Mouse (Mus musculus) G1E (cell line): Measurements from ENCODE around the gene Mecom. TPM values are rescaled to one million over a fixed set of nuclear protein-coding genes. Genes with fewer than 3 reads are reported as not detected.

ENCODE experiments used
- ATAC-seq: 2 replicates; pipeline ENCODE4 v1.8.0; 2016; ENCODE audit warnings: mild to moderate bottlenecking; ENCODE audit not compliant: insufficient number of reproducible peaks, poor library complexity, low FRiP score, severe bottlenecking; ENCODE audit errors: extremely low read depth
- DNase-seq: peaks from one replicate; pipeline ENCODE4 v3.0.0; 2012; ENCODE audit warnings: low spot score
- H3K27me3 ChIP-seq: 2 replicates; pipeline ENCODE4 v1.6.1; 2012; ENCODE audit warnings: mild to moderate bottlenecking, low read length, inconsistent platforms; ENCODE audit not compliant: insufficient read depth
- H3K36me3 ChIP-seq: replicated peaks from 2 replicates; pipeline ENCODE3; 2012; ENCODE audit warnings: mild to moderate bottlenecking, inconsistent platforms
- H3K4me1 ChIP-seq: 2 replicates; pipeline ENCODE4 v1.6.1; 2012; ENCODE audit warnings: low read depth, low read length, inconsistent platforms, mixed read lengths; ENCODE audit not compliant: insufficient read depth
- H3K4me3 ChIP-seq: 2 replicates; pipeline ENCODE4 v1.5.1; 2012; ENCODE audit warnings: low read depth, mild to moderate bottlenecking, inconsistent platforms, low read length, moderate library complexity, mixed read lengths
- H3K9me3 ChIP-seq: replicated peaks from 2 replicates; pipeline ENCODE4 v1.6.1; 2012; ENCODE audit warnings: inconsistent platforms
- CTCF ChIP-seq: IDR thresholded peaks from 2 replicates; pipeline ENCODE4 v1.5.1; 2012; ENCODE audit warnings: low read depth, low read length, inconsistent platforms, mixed read lengths
- GATA1 ChIP-seq: IDR thresholded peaks from 2 replicates; pipeline ENCODE4 v1.6.1; 2012; ENCODE audit warnings: borderline replicate concordance, low read length, inconsistent platforms, mixed read lengths
- GATA2 ChIP-seq: IDR thresholded peaks from 2 replicates; pipeline ENCODE4 v1.6.1; 2012; ENCODE audit warnings: low read depth, low read length, inconsistent platforms, borderline replicate concordance
- POLR2AphosphoS5 ChIP-seq: IDR thresholded peaks from 2 replicates; pipeline ENCODE4 v1.6.1; 2012; ENCODE audit warnings: low read depth, low read length, inconsistent platforms; ENCODE audit not compliant: insufficient replicate concordance
- TAL1 ChIP-seq: conservative IDR thresholded peaks from 2 replicates; pipeline ENCODE4 v1.6.1; 2012; ENCODE audit warnings: low read depth, low read length, inconsistent platforms, mixed read lengths
- polyA plus RNA-seq: library from polyadenylated mRNA; stranded (reverse); fragments of >175 nt; gene quantifications from 2 replicates; pipeline ENCODE4 v1.2.3, GENCODE M21; 2012
- total RNA-seq, 2 experiments: library from RNA; stranded (forward) in 1 of 2; stranded (reverse) in 1 of 2; fragments of 200-1000 nt in 1 of 2; fragments of >200 nt in 1 of 2; fragmentation: Nextera tagmentation in 1 of 2; gene quantifications; 2 replicates each; pipeline ENCODE4 v1.2.3; 2014 to 2017

Gene Mecom
- total and polyA plus RNA-seq, 3 experiments, result 0.05 TPM; not detected in 2

DNA sequence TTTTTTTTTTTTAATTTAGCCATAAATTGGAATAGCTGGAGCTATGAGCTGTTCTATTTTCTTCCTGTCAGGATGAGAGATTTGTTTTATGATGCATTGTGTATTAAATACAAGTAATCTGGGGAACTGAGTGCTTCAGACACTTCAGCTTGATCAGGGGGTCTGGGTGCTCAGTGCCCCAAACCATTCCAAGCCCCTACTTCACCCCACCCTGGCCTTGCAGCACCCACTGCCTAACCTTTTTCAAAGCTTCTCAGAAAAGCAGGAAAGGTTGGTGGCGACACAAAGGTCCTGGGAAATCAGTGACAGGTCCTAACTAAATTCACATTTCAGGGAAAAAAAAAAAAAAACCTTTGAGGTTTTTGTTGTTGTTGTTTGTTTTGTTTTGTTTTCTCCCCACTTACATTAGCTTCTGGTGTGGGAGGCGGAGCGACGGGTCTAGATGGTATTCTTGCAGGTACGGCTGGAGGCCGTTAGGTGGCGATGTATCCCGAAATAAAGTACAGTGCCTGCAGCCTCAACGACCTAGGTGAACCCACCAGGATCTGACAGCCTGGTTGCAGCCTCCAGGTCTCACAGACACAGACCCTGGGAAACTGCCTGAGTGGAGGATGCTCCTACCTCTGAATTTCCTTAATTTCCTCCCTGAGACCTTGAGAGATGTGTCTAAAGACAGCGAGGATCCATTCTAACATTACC is 532.7 kb downstream of the Mecom start:
- H3K4me3 ChIP-seq, result no peak overlapping the region
- no peaks in the 10 kb centered on the region for H3K27me3 ChIP-seq
- H3K4me1 ChIP-seq, result no peaks in the 10 kb centered on the region
- DNase-seq, result no peak
- no peak for ATAC-seq
- no peak for TF ChIP-seq CTCF
- TF ChIP-seq TAL1, result no peak
- no peak for TF ChIP-seq GATA2
- TF ChIP-seq POLR2AphosphoS5, result no peak
- no peak for TF ChIP-seq GATA1
- H3K36me3 ChIP-seq, result no peaks in the 10 kb centered on the region
- peaks cover 9% of the 10 kb centered on the region for H3K9me3 ChIP-seq

GRCm38 (mm10) chr3:30014279-30014678 is 533.5 kb downstream of the Mecom start:
- Histone ChIP-seq H3K36me3 (no peaks in the 10 kb centered on the region), H3K9me3 (peaks cover 7% of the 10 kb centered on the region), H3K4me1 (no peaks in the 10 kb centered on the region), H3K27me3 (no peaks in the 10 kb centered on the region), H3K4me3 (no peak overlapping the region)
- no peak for DNase-seq
- TF ChIP-seq CTCF (no peak), GATA1 (no peak), POLR2AphosphoS5 (no peak), GATA2 (no peak), TAL1 (no peak)
- ATAC-seq, result no peak

GRCm38 (mm10) chr3:30013416-30013815 is 534.4 kb downstream of the Mecom start:
- TF ChIP-seq GATA1 (no peak), TAL1 (no peak), POLR2AphosphoS5 (no peak), CTCF (no peak), GATA2 (no peak)
- H3K4me3 ChIP-seq, result no peak overlapping the region

DNA sequence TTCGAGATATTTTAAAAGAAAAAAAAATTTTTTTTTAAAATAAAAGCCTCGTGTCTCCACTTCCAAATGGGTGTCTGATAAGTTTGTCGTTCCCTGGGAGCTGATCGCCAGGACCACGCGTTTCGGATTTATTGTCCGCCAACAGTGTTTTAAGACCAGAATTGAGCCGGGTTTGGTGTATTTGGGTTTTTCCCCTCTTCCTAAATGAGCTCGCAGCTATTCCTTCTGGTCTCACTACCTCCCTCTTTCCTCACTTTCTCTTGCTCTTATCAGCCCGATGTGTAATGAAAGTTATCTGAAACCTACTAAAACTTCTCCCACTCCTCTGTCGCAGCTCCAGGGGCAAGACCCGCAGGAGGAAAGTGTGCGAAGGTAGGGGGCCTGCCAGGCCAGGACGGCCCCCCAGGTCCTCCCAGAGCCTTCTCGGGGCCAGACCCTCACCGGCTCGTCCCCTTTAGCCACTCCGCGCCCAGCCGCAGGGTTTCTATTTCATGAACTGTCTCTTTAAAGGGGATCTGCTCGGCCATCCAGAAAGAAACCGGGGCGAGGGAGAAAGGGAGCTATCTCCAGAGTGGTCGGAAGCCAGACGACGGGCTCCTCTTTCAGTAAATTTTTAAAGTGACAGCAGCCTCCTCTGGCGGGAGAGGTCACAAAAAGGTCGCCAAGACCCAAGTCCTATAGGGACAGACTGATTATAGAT is 535.0 kb downstream of the Mecom start:
- TF ChIP-seq CTCF (no peak), TAL1 (no peak)

More at GRCm38 (mm10) chr3:30013416-30013815, 534.4 kb downstream of the Mecom start:
- no peaks in the 10 kb centered on the region for H3K27me3 ChIP-seq
- DNase-seq, result no peak
- ATAC-seq, result no peak
- no peaks in the 10 kb centered on the region for H3K36me3 ChIP-seq
- H3K9me3 ChIP-seq, result peaks cover 7% of the 10 kb centered on the region
- no peaks in the 10 kb centered on the region for H3K4me1 ChIP-seq

GRCm38 (mm10) chr3:30012150-30012549 is 535.7 kb downstream of the Mecom start:
- ATAC-seq (no peak), DNase-seq (no peak)
- TF ChIP-seq POLR2AphosphoS5, result no peak
- TF ChIP-seq CTCF, result no peak
- TF ChIP-seq GATA1, result no peak
- no peak for TF ChIP-seq TAL1
- TF ChIP-seq GATA2, result no peak
- Histone ChIP-seq H3K4me3 (no peak overlapping the region; the same call in 1 of the 2 replicates), H3K9me3 (peaks cover 7% of the 10 kb centered on the region), H3K4me1 (no peaks in the 10 kb centered on the region), H3K36me3 (no peaks in the 10 kb centered on the region), H3K27me3 (no peaks in the 10 kb centered on the region)

More for the DNA sequence above, 535.0 kb downstream of the Mecom start:
- Histone ChIP-seq H3K4me3 (no peak overlapping the region), H3K27me3 (no peaks in the 10 kb centered on the region), H3K36me3 (no peaks in the 10 kb centered on the region), H3K9me3 (peaks cover 7% of the 10 kb centered on the region), H3K4me1 (no peaks in the 10 kb centered on the region)
- no peak for DNase-seq
- ATAC-seq, result no peak

- H3K27me3 ChIP-seq, result no peaks in the 10 kb centered on the region
- no peak overlapping the region for H3K4me3 ChIP-seq
- no peaks in the 10 kb centered on the region for H3K36me3 ChIP-seq
- no peaks in the 10 kb centered on the region for H3K4me1 ChIP-seq
- DNase-seq (no peak), ATAC-seq (no peak)
- peaks cover 7% of the 10 kb centered on the region for H3K9me3 ChIP-seq
- TF ChIP-seq TAL1 (no peak), CTCF (no peak), GATA1 (no peak), POLR2AphosphoS5 (no peak), GATA2 (no peak)
Observed at GRCm38 (mm10) chr3:30011712-30012111, 536.1 kb downstream of the Mecom start.
